Mouse (Mus musculus) heart, adult 9 months (tissue): ENCODE data around the gene Gm37419.
A peak's percentile ranks its signal among the peaks of the same experiment; 100 is the strongest.

Experiments
- DNase-seq, 2 experiments: peaks; one replicate each; pipeline ENCODE4 v3.0.0; 2022; ENCODE audit warnings: low spot score in 2 of 2

Gm37419 gene

DNA sequence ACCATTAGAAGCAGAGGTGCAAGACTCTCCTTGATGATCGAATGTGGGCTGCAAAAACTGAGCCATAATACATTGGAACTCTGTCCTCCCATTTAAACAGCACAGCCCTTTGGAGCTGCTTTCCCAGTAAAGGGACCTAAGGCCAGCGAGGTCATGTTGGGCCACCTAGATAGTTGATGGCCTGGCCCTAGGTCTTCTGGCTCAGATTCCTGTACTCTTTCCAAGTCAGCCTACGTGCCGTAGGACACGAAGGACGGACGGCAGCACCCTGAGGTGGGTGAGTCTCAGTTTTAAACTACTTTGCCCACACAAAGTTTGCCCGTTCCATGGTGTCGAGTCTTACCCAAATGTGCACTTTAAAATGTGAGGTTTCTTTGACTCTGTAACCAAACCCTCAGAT lies 8.8 kb upstream of the Gm37419 start:
- DNase-seq: peak; percentile 55 to 75

DNA sequence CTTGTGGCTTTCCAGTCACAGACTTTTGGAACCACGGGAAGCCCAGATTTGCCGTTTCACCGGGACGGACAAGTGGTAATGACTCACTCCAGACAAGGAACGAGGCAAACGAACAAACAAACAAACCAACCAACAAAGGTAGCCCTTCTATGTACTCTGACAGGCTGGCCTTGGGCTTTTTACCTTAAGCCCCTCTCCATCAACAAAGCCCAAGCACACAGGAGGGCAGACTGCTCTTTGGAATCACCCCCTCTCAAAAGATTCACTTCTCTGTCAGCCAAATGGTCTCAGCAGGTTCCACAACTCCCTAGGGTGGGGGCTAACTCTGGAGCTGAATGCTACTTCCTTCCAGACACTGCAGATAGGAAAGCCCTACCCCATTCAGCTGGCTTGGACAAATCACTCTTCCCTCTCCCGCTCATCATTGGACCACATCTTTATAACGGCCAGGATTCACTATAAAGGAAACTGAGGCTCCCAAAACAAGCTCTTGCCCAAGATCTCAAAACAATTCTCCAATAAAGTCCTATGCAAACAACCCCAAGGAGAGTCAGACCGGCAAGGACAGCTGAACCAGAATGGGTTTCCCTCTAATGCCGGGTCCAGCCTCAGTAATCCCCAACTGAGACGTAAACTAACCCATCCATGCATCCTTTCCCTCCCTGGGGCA lies 7.9 kb upstream of the Gm37419 start:
- peak in 1 of 2 experiments; percentile 34 for DNase-seq

GRCm38 (mm10) chr16:23980991-23981720 lies 7.1 kb upstream of the Gm37419 start:
- peak in 1 of 2 experiments; percentile 43 for DNase-seq

- peak; percentile 84 to 91 for DNase-seq
Observed at GRCm38 (mm10) chr16:23981925-23982851, 6.1 kb upstream of the Gm37419 start.

DNA sequence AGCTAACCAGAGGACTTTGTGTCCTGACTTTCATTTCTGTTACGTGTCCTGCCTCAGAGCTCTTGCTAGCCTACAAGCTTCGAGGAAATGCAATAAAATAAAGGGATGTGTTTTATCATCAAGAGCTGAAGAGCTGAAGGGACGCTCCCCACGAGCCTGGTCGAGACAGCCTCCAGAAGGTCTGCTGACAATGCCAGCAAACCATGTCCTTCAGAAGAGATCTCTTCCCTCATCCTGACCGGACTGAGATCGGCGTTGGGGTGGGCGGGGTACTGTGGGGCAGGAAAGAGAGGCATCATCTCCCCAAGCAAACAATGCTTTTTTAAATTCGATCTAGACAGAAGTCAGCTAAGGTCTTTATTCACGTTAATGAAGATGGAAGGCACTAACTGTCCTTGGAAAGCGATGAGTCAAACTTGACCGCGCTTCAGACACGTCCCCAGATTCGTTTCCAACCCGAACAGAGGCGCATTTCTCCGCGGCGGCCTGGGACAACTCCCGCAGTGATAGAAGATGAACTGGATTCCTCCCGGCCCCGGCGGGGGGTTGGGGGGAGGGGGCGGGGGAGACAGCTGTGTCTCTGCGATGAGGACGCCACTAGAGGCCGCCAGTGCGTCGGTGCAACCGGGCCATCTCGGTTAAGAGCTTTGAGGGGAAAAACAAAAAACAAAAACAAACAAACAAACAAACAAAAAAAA lies 5.2 kb upstream of the Gm37419 start:
- peak in 1 of 2 experiments; percentile 72 for DNase-seq

DNA sequence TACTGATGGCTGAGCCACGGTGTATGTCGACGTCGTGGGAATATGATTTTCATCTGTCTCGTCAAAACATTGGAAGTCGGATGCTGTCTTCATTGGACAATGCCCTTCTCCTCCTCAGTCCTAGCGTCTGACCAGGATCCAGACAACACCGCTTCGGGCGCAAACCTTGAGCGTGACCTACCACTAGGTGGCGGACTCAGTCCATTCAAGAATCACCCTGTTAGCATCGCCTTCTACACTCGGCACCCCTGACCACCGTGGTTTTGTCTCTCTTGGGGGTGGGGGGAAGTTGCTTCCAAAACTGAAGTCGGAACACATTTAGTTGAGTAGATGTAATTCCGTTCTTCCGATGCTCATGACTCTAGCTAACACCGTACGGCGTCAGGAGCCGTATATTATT lies 4.1 kb upstream of the Gm37419 start:
- peak; percentile 85 to 92 for DNase-seq

GRCm38 (mm10) chr16:23984760-23985466 lies 3.4 kb upstream of the Gm37419 start:
- peak; percentile 65 to 76 for DNase-seq

DNA sequence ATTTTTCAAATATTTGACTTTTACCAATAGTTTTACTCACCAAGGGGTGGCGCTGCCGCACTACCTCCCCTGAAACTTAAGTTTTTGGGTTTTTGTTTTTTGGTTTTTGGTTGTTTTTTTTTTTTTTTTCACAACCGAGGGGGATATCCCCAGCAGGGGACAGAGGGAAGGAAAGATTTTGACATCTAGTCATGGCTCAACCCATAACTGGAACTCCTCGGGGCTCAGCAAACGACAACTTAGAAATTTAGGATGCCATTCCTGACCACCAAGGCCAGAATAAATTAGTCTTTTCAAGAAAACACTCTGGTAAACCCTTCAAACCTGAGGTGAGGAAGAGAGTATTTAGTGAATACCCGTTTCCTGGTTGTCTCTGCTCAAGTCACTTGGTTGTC lies 2.8 kb upstream of the Gm37419 start:
- DNase-seq: peak in 1 of 2 experiments; percentile 71

DNA sequence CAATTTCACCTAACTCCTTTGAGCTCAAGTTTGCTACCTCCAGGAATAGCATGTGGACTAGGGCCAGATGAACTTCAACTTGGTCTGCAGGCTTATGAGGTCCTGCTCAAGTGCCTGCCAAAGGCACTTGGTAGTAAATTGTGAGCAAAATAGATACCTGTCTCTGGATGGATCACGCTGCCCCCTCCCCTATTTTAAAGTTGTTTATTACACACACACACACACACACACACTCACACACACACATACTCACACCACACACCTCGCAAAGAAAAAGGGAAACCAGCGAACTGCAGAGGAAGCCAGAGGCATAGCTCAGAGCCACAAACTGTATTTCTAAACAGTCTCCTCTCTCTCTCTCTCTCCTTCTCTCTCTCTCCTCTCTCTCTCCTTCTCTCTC lies 2.1 kb upstream of the Gm37419 start:
- peak in 1 of 2 experiments; percentile 51 for DNase-seq

- peak in 1 of 2 experiments; percentile 43 for DNase-seq
Observed at GRCm38 (mm10) chr16:23986871-23987270, 1.4 kb upstream of the Gm37419 start.

- DNase-seq: peak in 1 of 2 experiments; percentile 44
Observed at GRCm38 (mm10) chr16:23987341-23988156, 733 bp upstream of the Gm37419 start.

DNA sequence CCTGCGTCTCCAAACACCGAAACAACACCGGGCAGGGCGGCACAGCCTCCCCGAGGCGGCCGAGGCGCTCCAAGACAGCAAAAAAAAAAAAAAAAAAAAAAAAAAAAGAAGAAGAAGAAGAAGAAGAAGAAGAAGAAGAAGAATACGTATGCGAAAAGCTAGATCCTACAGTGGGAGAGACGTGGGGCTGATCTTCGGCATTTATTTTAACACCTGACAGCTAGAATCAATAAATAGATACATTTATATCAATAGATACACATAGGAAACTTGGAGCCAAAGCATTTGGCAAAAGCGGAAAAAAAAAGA lies 171 bp upstream of the Gm37419 start:
- DNase-seq: no peak

DNA sequence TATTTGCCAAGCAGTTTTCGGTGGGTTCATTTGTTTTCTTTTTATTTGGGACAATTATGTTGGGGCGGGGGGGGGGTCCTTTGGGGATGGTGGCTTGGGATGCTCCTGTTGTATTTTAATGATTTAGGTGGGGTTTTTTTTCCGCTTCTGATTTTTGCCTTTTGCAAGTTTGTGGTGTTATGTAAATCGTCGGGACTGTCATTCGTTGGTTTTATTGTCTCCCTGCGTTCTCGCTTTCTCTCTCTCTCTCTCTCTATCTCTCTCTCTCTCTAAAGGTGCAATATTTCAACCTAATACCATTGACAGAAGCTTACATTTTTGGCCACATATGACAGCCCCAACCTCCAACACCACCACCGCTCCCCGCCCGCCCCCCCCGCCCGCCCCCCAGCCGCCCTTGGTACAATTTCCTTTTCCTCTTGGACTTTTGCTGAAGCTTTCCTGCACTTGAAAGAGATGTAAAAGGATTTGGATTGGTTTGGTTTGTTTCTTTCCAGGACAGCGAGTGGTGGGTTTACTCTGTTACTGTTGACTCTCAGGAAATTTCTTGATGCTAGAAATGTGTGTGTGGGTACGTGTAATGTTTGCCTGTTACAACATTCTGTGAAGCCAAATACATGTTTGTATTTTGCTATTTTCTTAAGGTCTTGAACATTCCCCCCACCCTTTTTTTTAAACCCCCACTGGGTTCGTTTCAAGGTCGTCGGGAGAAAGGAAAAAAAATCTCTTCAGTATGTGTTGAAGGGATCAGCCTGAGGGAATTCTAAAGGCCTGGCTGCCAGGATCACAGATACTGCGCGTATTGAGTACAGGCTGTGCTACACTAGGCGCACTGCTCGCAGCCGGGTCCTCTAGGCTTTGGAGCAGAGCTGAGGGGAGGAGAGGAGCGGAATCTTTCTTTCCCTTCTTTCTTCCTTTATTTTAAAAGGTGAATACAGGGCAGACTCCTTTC lies 1.2 kb downstream of the Gm37419 start:
- peak; percentile 68 to 72 for DNase-seq

- DNase-seq: no peak
Observed at GRCm38 (mm10) chr16:23990161-23990970, 2.1 kb downstream of the Gm37419 start.

DNA sequence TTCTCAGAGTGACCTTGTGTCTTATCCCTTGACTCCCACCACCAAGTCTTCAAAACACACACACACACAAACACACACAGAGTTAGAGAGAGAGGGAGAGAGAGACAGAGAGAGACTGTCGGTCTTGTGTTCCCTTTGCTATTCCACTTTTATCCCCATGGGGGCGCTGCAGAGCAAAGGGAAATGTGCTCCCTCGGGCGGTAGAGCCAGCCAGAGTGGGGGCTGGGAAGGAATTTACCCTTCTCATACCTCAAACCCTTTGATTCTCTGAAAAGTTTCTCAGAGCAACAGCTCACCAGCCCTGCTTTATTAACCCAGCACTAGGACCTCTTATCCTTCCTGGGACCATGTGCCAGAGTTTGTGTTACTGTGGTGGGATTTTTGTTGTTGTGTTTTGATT lies 2.9 kb downstream of the Gm37419 start:
- peak; percentile 67 to 89 for DNase-seq

GRCm38 (mm10) chr16:23991846-23992580 lies 3.7 kb downstream of the Gm37419 start:
- DNase-seq: no peak
